Mouse (Mus musculus): Measurements from ENCODE around the gene Mmp28. TPM values are rescaled to one million over a fixed set of nuclear protein-coding genes. Genes with fewer than 3 reads are reported as not detected.

Gene Mmp28
- total RNA-seq, 2 experiments from 2014 or later = 3.7 to 4.0 TPM

DNA sequence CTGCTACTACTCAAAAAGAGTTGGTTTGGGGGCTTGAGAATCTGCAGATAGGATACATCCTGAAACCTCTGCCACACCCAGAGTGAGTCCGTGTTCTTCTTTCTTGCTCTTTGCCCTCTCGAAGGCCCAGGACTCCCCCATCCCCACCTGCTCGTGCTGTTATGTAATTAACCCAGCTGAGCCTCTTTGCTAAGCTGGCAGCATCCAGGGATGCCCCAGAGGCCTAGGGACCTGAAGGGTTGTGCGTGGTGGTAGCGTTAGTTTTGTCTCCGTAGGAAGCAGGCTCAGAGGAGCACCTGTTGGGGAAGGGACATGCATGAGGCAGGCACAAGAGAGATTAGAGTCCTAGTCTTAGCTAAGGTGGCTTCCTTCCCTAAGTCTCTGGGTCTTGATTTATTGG, 52.4 kb downstream of the Mmp28 start:
- DNase-seq = no peak
- intact Hi-C loops (cut with DNase I; ENCODE audit: low total_unique reads) = no loop called here

DNA sequence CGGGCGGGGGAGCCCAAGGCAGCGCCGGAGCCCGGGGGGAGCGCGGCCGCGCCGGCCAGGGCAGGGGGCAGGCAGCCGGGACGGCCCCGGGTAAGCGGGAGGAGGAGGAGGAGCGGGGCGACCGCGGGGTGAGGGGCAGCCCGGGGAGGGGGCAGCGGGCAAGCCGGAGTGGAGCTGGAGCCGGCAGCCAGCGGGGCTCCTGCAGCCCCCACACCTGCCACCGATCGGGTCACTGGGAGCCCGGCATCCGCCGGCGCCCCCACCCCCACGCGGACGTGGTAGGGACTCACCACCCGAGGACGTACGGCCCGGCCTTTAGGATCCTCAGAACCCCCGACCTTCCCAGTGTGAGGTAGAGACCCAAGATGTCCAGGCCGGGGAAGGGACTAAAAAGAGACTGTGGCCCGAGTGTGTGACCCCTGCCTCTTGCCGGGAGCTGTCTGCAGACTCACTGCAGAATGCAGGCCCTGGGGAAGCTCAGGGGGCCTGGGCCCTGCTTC, 53.0 kb downstream of the Mmp28 start:
- no peak for DNase-seq
- intact Hi-C loops (cut with DNase I; ENCODE audit: low total_unique reads) = no loop called here

DNA sequence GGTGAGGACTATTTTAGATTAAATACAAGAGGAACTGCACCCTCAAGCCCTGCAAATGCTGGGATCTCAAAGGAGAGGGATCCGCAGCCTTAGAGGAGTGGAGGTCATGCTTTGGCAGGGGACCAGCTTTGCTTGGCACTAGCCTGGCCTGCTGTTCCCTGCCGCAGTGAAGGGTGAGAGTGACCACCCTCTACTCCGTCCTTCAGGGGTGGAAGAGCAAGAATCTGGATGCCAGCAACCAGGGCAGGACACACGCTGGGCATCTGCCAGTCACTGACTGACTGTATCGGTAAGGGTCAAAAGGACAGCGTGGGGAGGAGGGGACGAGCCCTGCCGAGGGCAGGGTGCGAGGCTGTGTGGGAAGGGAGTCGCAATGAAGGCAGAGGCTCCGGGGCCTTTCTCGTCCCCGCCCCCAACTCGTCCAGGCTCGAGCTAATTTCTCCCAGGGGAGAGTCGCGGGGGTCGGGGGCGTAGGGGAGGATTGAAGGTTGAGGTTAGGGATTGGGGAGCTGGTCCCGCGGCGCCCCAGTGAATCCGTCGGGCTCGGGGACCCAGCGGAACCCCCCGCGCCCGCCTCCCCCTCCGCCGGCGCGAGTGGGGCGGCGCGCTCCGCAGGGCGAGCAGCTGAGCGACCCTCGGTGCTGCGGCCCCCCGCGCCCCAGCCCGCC, 53.6 kb downstream of the Mmp28 start, which contains the start of gene Rasl10b:
TSS of gene Rasl10b (plus strand) at position 51 of the 668 bp plus-strand sequence.
- DNase-seq = peak; percentile 24
- intact Hi-C loops (cut with DNase I; ENCODE audit: low total_unique reads) = no loop called here

DNA sequence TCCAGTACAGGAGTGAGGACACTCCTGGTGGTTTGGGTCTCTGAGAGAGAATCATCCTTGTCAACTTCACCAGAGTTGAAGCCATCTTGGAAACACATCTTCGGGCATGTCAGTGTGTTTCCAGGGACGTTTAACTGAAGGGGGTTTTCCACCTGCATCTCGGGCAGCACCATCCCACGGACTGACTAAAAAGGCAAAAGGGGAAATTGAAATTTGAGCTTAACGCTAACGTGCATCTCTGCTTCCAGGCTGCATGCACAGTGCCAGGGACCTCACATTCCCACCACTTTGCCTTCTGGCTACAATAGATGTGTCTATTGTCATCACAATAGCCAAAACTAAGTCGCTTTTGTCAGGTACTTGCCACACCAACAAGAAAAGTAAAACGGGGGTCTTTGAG, 54.6 kb downstream of the Mmp28 start:
- DNase-seq = no peak
- intact Hi-C loops (cut with DNase I; ENCODE audit: low total_unique reads) = no loop called here

DNA sequence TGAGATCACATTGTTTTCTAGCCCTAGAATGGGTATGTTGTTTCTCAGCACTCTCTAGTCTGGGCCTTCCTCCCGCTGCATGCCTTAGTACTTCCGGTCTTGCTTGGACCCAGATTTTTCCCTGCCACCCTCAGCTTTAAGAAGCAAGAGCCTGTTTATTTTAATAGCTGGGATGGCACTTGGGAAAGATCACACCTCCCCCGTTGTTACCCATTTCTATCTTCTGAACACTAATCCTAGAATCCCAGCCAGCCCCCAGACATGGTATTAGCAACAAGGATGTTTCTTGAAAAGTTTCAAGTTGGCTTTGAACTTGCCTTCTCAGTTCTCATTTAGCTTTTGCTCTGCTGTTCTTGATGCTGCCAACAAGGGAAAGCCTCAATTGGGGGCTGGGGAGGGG, 56.5 kb downstream of the Mmp28 start:
- intact Hi-C loops (cut with DNase I; ENCODE audit: low total_unique reads) = no loop called here
- no peak for DNase-seq

DNA sequence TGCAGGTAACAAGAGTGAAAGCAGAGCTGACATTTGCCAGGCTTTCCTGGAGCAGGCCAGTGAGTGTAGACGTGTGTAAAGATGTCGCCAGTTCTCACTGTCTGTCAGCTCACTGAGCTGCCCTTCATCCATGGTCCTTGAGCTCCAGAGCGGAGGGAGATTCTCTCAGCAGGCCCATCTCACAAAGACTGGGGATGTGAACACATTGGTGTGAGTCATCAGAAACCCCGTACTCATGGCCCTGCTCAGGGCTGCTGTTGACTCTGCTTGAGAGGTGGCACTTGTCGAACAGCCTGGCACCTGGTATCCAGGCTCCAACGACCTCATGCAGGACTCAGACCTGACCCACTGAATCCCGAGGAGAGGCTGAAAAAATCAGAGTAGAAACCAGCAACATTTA, 59.1 kb downstream of the Mmp28 start:
- intact Hi-C loops (cut with DNase I; ENCODE audit: low total_unique reads) = no loop called here
- DNase-seq = no peak

DNA sequence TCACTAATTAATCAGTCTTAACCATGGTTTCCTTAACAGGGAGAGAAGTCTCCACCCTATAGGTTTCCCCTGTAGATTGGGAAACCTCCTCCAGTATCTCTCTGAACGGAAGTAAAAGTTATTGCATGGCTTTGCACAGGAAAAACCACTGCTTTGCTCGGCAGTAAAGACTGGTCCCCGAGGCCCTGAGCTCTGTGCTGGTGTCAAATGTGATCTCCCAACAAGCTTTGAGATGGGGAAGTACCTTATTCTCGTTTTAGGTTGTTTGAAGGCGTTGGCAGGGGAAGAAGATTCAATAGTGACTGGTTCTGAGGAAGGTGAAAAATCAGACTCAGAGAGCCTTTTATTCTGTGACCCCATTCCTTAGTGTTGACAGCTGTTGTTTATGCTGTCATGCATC, 64.1 kb downstream of the Mmp28 start:
- intact Hi-C loops (cut with DNase I; ENCODE audit: low total_unique reads) = no loop called here

DNA sequence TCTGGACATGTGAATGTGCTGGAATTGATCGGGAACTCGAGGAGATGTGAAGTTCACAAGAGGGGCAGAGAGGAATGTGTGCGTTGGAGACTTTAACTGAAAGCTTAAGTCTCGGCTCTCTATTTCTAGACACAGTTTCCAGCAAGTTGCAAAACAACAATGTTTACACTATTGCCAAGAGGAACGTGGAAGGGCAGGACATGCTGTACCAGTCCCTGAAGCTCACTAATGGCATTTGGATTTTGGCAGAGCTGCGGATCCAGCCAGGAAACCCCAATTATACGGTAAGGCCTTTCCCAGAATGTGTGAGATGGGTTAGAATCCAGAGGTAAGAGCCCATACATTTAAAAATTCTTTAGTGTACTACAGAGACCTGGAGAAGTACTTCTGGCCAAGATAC, 65.2 kb downstream of the Mmp28 start:
- no peak for DNase-seq
- intact Hi-C loops (cut with DNase I; ENCODE audit: low total_unique reads) = no loop called here

More for the DNA sequence above, 64.1 kb downstream of the Mmp28 start:
- no peak for DNase-seq

DNA sequence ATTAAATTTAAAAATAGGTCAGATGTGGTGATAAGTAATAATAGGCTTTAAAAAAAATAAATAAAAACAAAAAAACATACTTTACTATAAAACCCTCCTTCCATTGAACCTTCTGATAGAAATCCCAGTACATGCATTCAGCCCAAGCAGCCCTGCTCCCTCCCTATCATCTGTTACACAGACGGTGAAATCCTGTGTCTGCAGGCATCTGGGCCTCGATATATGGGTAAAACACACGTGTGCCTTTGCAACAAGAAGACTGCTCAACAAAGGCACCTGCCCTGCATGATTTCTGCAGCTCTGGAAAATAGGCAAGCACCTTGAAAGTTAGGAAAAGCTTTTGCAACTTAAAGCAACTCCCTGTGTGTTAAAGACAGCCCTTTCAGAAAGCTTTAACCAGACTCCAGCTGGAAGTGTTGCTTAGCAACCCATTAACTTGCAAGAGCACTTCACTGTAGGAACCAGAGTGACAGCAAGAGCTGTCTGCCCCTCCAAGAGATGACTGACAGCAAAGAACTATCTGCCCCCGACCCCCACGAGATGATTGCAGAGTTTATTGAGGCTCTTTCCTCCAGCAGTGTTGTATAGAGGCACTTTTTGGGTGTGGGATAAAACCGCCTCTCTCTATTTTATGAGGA, 68.0 kb downstream of the Mmp28 start:
- DNase-seq = no peak
- intact Hi-C loops (cut with DNase I; ENCODE audit: low total_unique reads) = no loop called here

DNA sequence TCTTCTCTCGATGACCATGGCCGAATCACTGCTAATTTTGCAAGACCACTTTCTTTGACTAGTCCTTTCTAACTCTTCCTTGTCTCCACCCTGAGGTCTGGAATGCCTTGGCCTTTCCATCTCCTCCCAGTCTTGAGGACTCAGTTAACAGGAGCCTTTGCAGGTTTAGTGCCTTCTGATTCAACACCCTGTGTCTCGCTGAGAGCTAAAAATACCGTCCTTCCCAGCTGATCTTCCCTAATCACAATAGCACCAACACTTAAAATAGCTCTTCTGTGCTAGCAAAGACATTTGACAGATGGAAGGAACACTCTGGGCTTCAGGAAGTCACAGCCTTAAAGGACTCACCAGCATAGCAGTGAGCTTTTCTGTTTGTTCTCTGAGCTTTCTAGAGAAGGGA, 69.8 kb downstream of the Mmp28 start:
- intact Hi-C loops (cut with DNase I; ENCODE audit: low total_unique reads) = no loop called here
- no peak for DNase-seq

Other genes starting within 250 kb of the Mmp28 start
- not detected for gene Slfn14, start 176.3 kb downstream of the Mmp28 start, total RNA-seq (2021)
- 10 to 100 TPM; 34.3 to 35.7 TPM for gene Ap2b1, start 164.0 kb downstream of the Mmp28 start, total RNA-seq (2021)
- 10 to 100 TPM; 11.1 to 13.8 TPM for gene Pex12, start 160.5 kb downstream of the Mmp28 start, total RNA-seq (2021)
- gene Rasl10b, start 53.9 kb downstream of the Mmp28 start, total RNA-seq (2021) = under 1 TPM; 0.31 to 0.45 TPM
- not detected for gene Gas2l2, start 33.6 kb downstream of the Mmp28 start, total RNA-seq (2021)
- gene 1700020L24Rik, start 25.4 kb downstream of the Mmp28 start, total RNA-seq (2021) = not detected
- 10 to 100 TPM; 22.5 to 24.5 TPM for gene Taf15, start 10.0 kb upstream of the Mmp28 start, total RNA-seq (2021)
- not detected for gene Heatr9, start 59.1 kb upstream of the Mmp28 start, total RNA-seq (2021)
- gene Ccl5, start 67.4 kb upstream of the Mmp28 start, total RNA-seq (2021) = not detected
- gene Ccl9, start 115.6 kb upstream of the Mmp28 start, total RNA-seq (2021) = 1 to 10 TPM; 4.1 to 5.9 TPM
- gene Ccl6, start 130.0 kb upstream of the Mmp28 start, total RNA-seq (2021) = 1 to 10 TPM; 2.7 to 2.9 TPM
- not detected for gene Rpl9-ps1, start 182.6 kb upstream of the Mmp28 start, total RNA-seq (2021)
- not detected for gene Ccl3, start 186.3 kb upstream of the Mmp28 start, total RNA-seq (2021)
- gene Ccl4, start 199.5 kb upstream of the Mmp28 start, total RNA-seq (2021) = not detected
- under 1 TPM; 0.43 to 0.64 TPM for gene Wfdc17, start 240.9 kb upstream of the Mmp28 start, total RNA-seq (2021)
- gene Wfdc18, start 245.9 kb upstream of the Mmp28 start, total RNA-seq (2021) = not detected